Mouse (Mus musculus) embryo, embryonic 9.5 days (tissue): ENCODE data around the gene Ppp1r10.

Experiments
- DNase-seq: peaks from one replicate; pipeline ENCODE4 v3.0.0-alpha.2; 2017; ENCODE audit errors: extremely low spot score

Ppp1r10 gene

GRCm38 (mm10) chr17:35916297-35917142 is at the start of gene Ppp1r10, which contains the start of gene Mrps18b:
TSS of gene Ppp1r10 (plus strand) at chr17:35916434.
TSS of gene Mrps18b (minus strand) at chr17:35916389.
- DNase-seq, result peak; percentile 98

- no peak for DNase-seq
These were observed 49.0 kb upstream of the Ppp1r10 start for GRCm38 (mm10) chr17:35866911-35867890.

- no peak for DNase-seq
These were observed 47.9 kb upstream of the Ppp1r10 start for GRCm38 (mm10) chr17:35868165-35868820.

- DNase-seq, result no peak
These were observed 47.3 kb upstream of the Ppp1r10 start for GRCm38 (mm10) chr17:35868961-35869345.

- DNase-seq, result peak; percentile 83
These were observed 46.7 kb upstream of the Ppp1r10 start for GRCm38 (mm10) chr17:35869346-35870067.

GRCm38 (mm10) chr17:35870151-35870883 is 45.9 kb upstream of the Ppp1r10 start:
- no peak for DNase-seq

- no peak for DNase-seq
These were observed 45.1 kb upstream of the Ppp1r10 start for GRCm38 (mm10) chr17:35870884-35871696.

GRCm38 (mm10) chr17:35873774-35874519 is 42.3 kb upstream of the Ppp1r10 start:
- DNase-seq, result peak; percentile 87

GRCm38 (mm10) chr17:35874721-35875120 is 41.5 kb upstream of the Ppp1r10 start:
- no peak for DNase-seq

- DNase-seq, result peak; percentile 95
These were observed 36.8 kb upstream of the Ppp1r10 start, which contains the start of gene Dhx16 for GRCm38 (mm10) chr17:35879245-35880057. TSS of gene Dhx16 (plus strand) at chr17:35879819.

- no peak for DNase-seq
These were observed 33.3 kb upstream of the Ppp1r10 start for GRCm38 (mm10) chr17:35882924-35883323.

- no peak for DNase-seq
These were observed 32.5 kb upstream of the Ppp1r10 start for GRCm38 (mm10) chr17:35883777-35884176.

- DNase-seq, result no peak
These were observed 28.5 kb upstream of the Ppp1r10 start for GRCm38 (mm10) chr17:35887725-35888124.

- peak; percentile 93 for DNase-seq
These were observed 19.2 kb upstream of the Ppp1r10 start, which contains the start of gene 2310061I04Rik for GRCm38 (mm10) chr17:35896781-35897643. TSS of gene 2310061I04Rik (minus strand) at chr17:35897431.

- no peak for DNase-seq
These were observed 18.3 kb upstream of the Ppp1r10 start for GRCm38 (mm10) chr17:35897644-35898573.

GRCm38 (mm10) chr17:35900636-35901035 is 15.6 kb upstream of the Ppp1r10 start:
- DNase-seq, result no peak
